Mouse (Mus musculus) embryonic facial prominence, embryonic 12.5 days (tissue): ENCODE data around the gene Nav2. TPM values are rescaled to one million over a fixed set of nuclear protein-coding genes. Genes with fewer than 3 reads are reported as not detected.

ENCODE experiments used
- ATAC-seq: fragments of 200-750 bp; cut with Nextera tagmentation; 2 replicates; pipeline ENCODE4 v1.8.0; 2017; ENCODE audit not compliant: insufficient number of reproducible peaks, insufficient read depth, low FRiP score, low TSS enrichment
- H3K27ac ChIP-seq: fragments of 300-500 bp; sonication (generic); 2 replicates; pipeline ENCODE4 v1.5.1; 2016; ENCODE audit warnings: mild to moderate bottlenecking
- H3K27me3 ChIP-seq: fragments of 300-500 bp; sonication (generic); 2 replicates; pipeline ENCODE4 v1.6.1; 2016; ENCODE audit warnings: mild to moderate bottlenecking, moderate library complexity
- H3K36me3 ChIP-seq: fragments of 300-500 bp; sonication (generic); 2 replicates; pipeline ENCODE4 v1.6.1; 2016; ENCODE audit warnings: mild to moderate bottlenecking
- H3K4me1 ChIP-seq: fragments of 300-500 bp; sonication (generic); 2 replicates; pipeline ENCODE4 v1.6.1; 2016
- H3K4me2 ChIP-seq: fragments of 300-500 bp; sonication (generic); replicated peaks from 2 replicates; pipeline ENCODE4 v1.6.1; 2016; ENCODE audit warnings: mild to moderate bottlenecking, moderate library complexity
- H3K4me3 ChIP-seq: fragments of 300-500 bp; sonication (generic); 2 replicates; pipeline ENCODE4 v1.5.1; 2016; ENCODE audit warnings: mild to moderate bottlenecking
- H3K9ac ChIP-seq: fragments of 300-500 bp; sonication (generic); 2 replicates; pipeline ENCODE4 v1.6.1; 2016; ENCODE audit warnings: mild to moderate bottlenecking, moderate library complexity
- H3K9me3 ChIP-seq: fragments of 300-500 bp; sonication (generic); 2 replicates; pipeline ENCODE4 v1.6.1; 2016; ENCODE audit warnings: mild to moderate bottlenecking, moderate library complexity
- WGBS: fragments of 180-500 bp; shearing (Covaris S2); methylation state at CpG from one replicate; pipeline ENCODE4 v1.1.7; 2016; 5-methylcytosine and 5-hydroxymethylcytosine counted together
- polyA plus RNA-seq: library from polyadenylated mRNA; unstranded; fragments of >200 nt; fragmentation: Nextera tagmentation; extraction: Ambion mirVana; gene quantifications from 2 replicates; pipeline ENCODE4 v1.2.1, GENCODE M21; 2016

The Nav2 gene
- polyA plus RNA-seq, 1 experiment from 2014 or later: 14.2 TPM

DNA sequence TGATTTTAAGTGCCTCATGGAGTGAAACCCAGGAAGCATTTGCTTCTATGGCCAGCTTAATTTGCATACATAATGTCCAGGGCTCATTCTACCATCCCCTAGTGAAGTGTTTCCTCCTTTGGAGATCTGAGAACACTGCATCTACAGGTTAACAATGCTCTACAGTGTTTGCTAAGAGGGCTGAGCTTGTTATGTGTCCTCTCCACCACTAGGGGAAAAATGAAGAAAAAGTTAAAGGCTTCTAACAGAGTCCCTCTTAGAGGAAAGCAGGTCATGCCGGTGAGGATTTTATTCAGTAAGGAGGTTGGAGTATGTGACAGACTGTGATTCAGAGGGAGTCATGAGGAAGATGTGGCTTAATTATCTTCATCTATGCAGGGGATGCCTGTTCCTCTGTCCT lies 103.5 kb downstream of the Nav2 start:
- no peaks in the 10 kb centered on the region for H3K9me3 ChIP-seq
- H3K27ac ChIP-seq: no peak overlapping the region
- no peak for ATAC-seq
- WGBS: 59% methylated on average over 1 of the region's 1 CpGs
- H3K4me1 ChIP-seq: peaks cover 5% of the 10 kb centered on the region; the same call in 1 of the 2 replicates
- H3K36me3 ChIP-seq: no peaks in the 10 kb centered on the region
- no peak overlapping the region for H3K4me2 ChIP-seq
- H3K4me3 ChIP-seq: no peak overlapping the region
- H3K9ac ChIP-seq: no peak overlapping the region
- H3K27me3 ChIP-seq: no peaks in the 10 kb centered on the region

DNA sequence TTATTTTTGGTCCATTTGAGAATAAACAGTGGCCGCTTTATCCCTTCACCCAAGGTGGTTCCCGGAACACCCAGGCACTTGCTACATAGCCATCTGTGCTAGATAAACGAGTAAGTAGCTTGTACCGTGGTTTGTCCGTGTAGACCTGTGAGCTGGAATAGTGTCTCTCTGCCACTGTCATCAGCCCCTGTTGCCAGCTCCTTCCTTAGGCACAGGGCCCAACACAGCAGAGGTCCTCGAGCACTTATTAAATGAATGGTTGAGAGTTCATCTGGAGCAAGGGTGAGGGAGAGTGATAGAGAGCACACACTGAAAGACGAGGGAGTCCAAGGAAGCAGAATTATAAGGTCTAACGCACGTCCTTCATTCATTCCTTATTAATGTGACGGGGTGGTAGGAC lies 106.0 kb downstream of the Nav2 start:
- no peak overlapping the region for H3K4me3 ChIP-seq
- no peaks in the 10 kb centered on the region for H3K9me3 ChIP-seq
- WGBS: 89% methylated on average over 10 of the region's 10 CpGs
- H3K4me2 ChIP-seq: no peak overlapping the region
- H3K9ac ChIP-seq: no peak overlapping the region
- no peaks in the 10 kb centered on the region for H3K27me3 ChIP-seq
- no peaks in the 10 kb centered on the region for H3K4me1 ChIP-seq
- H3K36me3 ChIP-seq: no peaks in the 10 kb centered on the region
- H3K27ac ChIP-seq: no peak overlapping the region
- ATAC-seq: no peak

DNA sequence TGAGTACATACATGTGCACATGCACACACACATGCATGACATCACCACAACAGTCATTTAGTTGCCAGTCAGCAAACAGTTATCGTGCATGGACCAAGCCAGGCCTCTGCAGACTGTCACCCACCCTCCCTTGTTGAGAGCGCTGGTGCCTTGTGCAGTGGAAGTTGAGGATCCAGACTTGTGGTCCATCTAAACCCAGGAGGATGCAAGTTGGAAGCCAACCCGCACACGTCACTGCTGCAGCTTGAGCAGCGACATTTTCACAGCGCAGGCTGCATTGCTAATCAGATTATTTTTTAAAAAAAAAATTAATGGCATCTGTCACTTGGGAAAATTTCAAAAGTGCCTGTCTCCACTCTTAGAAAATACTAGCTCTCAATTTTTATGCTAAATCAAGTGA lies 106.8 kb downstream of the Nav2 start:
- Histone ChIP-seq H3K4me2 (no peak overlapping the region), H3K9ac (no peak overlapping the region), H3K4me3 (no peak overlapping the region), H3K27ac (no peak overlapping the region), H3K4me1 (no peaks in the 10 kb centered on the region), H3K36me3 (no peaks in the 10 kb centered on the region), H3K27me3 (no peaks in the 10 kb centered on the region), H3K9me3 (no peaks in the 10 kb centered on the region)
- 90% methylated on average over 6 of the region's 6 CpGs for WGBS
- no peak for ATAC-seq

DNA sequence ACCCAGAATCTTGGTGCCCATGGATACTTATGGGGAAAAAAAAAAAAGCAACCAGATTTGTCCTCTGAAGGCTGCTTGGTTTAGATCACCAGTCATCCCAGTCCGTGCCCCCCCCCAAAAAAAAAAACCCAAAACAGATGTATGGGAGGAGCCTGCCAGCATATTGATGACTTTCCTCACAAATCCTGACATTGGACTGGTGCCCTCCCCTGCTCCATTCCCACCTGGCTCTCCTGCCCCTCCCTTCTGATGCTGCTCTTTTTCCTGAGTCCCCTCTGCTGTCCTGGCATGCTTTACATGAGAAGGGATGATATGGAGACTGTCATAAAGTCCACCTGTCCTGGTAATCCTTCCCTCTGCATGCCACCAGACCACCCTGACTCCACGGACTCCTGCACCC lies 107.6 kb downstream of the Nav2 start:
- Histone ChIP-seq H3K9me3 (no peaks in the 10 kb centered on the region), H3K27me3 (no peaks in the 10 kb centered on the region), H3K36me3 (no peaks in the 10 kb centered on the region), H3K4me1 (no peaks in the 10 kb centered on the region), H3K9ac (no peak overlapping the region), H3K4me2 (no peak overlapping the region), H3K27ac (no peak overlapping the region), H3K4me3 (no peak overlapping the region)
- ATAC-seq: no peak
- 61% methylated on average over 2 of the region's 2 CpGs for WGBS

DNA sequence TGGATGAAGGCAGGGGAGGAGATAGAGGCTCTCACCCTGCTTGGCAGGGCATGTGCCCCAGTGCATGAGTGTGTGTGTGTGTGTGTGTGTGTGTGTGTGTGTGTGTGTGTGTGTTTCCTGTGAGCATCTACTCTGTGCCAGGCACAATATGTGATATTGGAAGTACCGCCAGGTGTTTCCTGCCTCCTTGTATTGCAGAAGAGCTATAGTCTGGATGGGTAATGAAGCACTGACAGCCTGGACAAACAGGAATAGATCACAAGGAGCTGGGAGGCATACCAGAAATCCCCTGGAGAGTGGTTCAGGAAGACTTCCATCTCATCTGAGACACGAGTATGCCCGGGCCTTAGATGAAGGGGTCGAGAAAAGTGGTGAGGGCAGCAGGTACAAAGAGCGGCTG lies 109.3 kb downstream of the Nav2 start:
- Histone ChIP-seq H3K4me1 (no peaks in the 10 kb centered on the region), H3K36me3 (no peaks in the 10 kb centered on the region), H3K9me3 (no peaks in the 10 kb centered on the region), H3K4me2 (no peak overlapping the region), H3K4me3 (no peak overlapping the region), H3K27me3 (no peaks in the 10 kb centered on the region), H3K27ac (no peak overlapping the region), H3K9ac (no peak overlapping the region)
- WGBS: 80% methylated on average over 5 of the region's 5 CpGs
- no peak for ATAC-seq

DNA sequence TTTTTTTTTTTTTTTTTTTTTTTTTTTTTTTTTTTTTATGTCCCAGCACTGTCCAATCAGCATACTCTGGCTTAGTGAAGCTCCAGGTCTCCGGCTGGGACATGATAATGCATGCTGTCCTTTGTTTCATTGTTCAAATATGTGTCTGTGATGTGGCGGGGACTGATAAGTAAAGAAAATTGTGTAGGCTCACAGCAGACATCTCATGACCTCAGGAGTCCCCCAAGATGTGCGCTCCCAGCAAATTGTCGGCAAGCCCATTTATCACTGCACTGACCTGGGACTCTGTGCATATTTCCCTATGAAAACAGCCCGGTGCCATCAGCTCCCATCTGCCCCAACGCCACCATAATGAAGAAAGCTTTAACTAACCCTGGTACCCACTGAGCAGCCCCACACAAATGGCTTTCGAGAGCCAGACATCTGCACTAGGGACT lies 110.0 kb downstream of the Nav2 start:
- WGBS: 69% methylated on average over 7 of the region's 7 CpGs
- Histone ChIP-seq H3K27ac (no peak overlapping the region), H3K4me1 (no peaks in the 10 kb centered on the region), H3K9me3 (no peaks in the 10 kb centered on the region), H3K4me3 (no peak overlapping the region), H3K9ac (no peak overlapping the region), H3K4me2 (no peak overlapping the region), H3K27me3 (no peaks in the 10 kb centered on the region), H3K36me3 (no peaks in the 10 kb centered on the region)
- no peak for ATAC-seq

DNA sequence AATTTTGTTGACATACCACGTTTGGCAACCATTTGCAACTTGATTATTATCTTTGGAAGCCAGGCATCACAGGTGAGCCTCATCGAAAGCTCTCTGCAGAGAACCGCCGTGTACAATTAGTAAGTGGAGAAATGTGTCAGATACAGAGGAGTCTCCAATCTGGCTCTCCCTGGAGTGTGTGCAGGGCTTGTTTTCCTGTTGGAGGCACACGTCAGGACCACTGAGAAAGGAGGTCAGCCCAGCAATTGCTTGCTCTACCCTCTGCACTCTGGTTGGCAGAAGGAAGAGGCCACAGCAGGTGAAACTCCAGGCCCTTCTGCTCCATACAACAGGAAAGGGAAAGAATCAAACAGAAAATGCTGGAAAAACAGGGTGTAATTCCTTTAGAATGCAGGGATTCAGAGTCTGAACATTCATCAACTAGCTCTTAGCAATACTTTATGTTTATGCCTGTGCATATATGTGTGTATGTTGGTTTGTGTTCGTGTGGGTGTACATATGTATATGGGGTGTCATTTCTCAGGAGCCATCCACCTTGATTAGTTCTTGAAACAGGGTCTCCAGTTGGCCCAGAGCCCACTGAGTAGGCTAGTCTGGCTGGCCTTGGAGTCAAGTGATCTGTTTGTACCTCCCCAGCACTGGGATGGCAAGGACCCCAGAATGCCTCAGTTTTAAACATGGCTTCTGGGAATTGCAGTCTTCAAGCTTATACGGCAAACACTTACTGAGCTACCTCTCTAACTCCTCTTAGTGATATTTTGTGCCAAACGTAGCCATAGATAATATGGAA lies 116.7 kb downstream of the Nav2 start:
- Histone ChIP-seq H3K9me3 (no peaks in the 10 kb centered on the region), H3K27ac (no peak overlapping the region), H3K27me3 (no peaks in the 10 kb centered on the region), H3K9ac (no peak overlapping the region), H3K36me3 (no peaks in the 10 kb centered on the region), H3K4me1 (no peaks in the 10 kb centered on the region), H3K4me3 (no peak overlapping the region), H3K4me2 (no peak overlapping the region)
- ATAC-seq: no peak
- WGBS: 74% methylated on average over 8 of the region's 8 CpGs

DNA sequence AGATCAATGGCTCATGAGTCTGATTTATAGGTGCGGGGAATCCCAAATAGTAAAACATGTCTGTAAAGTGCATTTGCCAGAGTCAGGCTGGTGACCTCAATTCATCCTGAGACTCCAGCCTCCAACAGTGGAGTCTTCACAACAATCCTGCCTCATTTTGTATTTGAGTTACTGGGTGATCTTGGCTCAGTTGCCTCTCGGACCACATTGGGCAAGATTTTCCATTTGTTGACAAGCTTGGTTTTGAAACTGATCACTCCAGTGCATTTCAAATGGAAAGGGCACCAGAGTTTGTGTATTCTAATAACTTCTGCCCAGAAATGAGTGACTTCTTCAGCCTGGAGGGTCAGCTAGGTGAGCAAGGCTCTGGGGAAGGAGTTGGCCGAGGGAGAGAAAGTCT lies 117.5 kb downstream of the Nav2 start:
- WGBS: 86% methylated on average over 3 of the region's 3 CpGs
- no peaks in the 10 kb centered on the region for H3K27me3 ChIP-seq
- H3K4me3 ChIP-seq: no peak overlapping the region
- no peak overlapping the region for H3K9ac ChIP-seq
- H3K27ac ChIP-seq: no peak overlapping the region
- H3K9me3 ChIP-seq: no peaks in the 10 kb centered on the region
- ATAC-seq: no peak
- H3K36me3 ChIP-seq: no peaks in the 10 kb centered on the region
- no peaks in the 10 kb centered on the region for H3K4me1 ChIP-seq
- no peak overlapping the region for H3K4me2 ChIP-seq

DNA sequence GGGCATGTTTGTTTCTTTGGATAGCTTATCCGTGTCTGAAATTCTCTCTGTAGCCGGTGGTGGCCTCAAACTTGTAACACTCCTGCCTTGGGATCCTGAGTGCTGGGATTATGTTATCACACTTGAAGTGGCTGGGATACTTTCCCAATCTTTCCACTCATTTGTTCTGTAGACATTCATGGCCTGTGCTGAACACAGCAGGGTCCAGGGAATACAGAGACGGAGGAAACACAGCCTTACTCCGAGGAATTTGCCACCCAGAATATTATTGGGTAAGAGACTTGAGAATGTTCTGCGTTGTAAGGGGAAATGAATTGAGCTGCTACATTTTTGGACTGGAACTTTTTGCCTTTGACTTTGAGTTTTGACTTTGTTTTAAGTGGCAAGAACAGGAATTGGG lies 118.0 kb downstream of the Nav2 start:
- H3K4me3 ChIP-seq: no peak overlapping the region
- H3K27ac ChIP-seq: no peak overlapping the region
- no peaks in the 10 kb centered on the region for H3K4me1 ChIP-seq
- H3K4me2 ChIP-seq: no peak overlapping the region
- H3K9ac ChIP-seq: no peak overlapping the region
- no peaks in the 10 kb centered on the region for H3K36me3 ChIP-seq
- H3K9me3 ChIP-seq: no peaks in the 10 kb centered on the region
- 66% methylated on average over 5 of the region's 5 CpGs for WGBS
- no peaks in the 10 kb centered on the region for H3K27me3 ChIP-seq
- ATAC-seq: no peak

DNA sequence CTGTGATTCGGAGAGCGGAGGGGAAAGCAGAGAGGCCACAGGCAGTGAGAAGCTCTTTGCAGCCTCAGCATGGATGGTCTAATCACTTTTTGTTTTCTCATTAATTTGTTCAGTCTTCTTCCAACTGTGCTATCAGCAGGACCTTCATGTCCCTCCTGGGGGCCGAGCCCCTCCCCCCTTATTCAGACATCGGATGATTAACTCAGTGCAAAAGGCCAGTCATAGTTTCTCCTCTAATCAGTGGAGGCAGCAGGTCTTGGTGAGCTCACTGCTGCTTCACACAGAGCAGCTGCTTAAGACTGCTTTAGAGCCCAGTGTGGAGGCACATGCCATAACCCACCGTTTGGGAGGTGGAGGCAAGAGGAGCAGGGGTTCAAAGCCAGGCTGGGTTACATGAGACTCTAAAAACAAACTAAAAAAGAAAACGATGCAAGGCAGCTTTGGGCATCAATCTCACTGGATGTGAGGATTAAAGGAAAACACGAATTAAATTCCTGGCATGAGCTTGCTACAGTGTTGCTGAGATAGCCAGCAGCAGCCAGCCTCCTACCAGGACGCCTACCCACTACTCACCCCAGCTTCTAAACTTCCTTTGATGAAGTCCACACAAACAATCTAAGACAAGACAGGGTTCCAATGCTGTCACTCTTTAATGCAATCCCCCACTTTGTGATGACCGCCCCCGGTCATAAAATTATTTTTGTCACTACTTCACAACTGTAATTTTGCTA lies 120.9 kb downstream of the Nav2 start:
- Histone ChIP-seq H3K27ac (no peak overlapping the region), H3K9me3 (no peaks in the 10 kb centered on the region), H3K36me3 (no peaks in the 10 kb centered on the region), H3K4me2 (no peak overlapping the region), H3K4me3 (no peak overlapping the region), H3K4me1 (no peaks in the 10 kb centered on the region), H3K27me3 (no peaks in the 10 kb centered on the region), H3K9ac (no peak overlapping the region)
- ATAC-seq: 0 out of 2 replicates have a peak, but pooled peaks have one; percentile 56
- 42% methylated on average over 10 of the region's 10 CpGs for WGBS

DNA sequence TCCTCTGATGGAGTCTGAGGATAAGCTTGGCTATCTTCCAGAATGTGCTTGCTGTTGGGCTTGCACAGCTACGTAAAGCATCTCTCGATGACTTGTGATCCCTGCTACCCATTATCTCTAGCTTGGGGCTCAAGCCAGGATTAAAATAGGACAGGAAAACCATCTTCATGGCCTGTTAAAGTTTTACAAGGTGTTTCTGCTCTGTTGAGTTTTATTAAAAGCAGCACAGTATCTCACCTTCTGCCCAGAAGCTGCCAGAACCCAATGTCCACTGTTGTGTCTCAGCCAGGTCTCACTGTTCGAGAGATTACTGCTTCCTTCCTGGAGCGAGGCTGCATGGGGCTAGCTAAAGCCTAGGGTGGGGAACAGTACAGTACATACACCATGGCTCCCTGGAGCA lies 123.7 kb downstream of the Nav2 start:
- Histone ChIP-seq H3K27ac (no peak overlapping the region), H3K4me3 (no peak overlapping the region), H3K9me3 (no peaks in the 10 kb centered on the region), H3K27me3 (no peaks in the 10 kb centered on the region), H3K4me1 (no peaks in the 10 kb centered on the region), H3K36me3 (no peaks in the 10 kb centered on the region), H3K4me2 (no peak overlapping the region), H3K9ac (no peak overlapping the region)
- 87% methylated on average over 4 of the region's 4 CpGs for WGBS
- no peak for ATAC-seq

DNA sequence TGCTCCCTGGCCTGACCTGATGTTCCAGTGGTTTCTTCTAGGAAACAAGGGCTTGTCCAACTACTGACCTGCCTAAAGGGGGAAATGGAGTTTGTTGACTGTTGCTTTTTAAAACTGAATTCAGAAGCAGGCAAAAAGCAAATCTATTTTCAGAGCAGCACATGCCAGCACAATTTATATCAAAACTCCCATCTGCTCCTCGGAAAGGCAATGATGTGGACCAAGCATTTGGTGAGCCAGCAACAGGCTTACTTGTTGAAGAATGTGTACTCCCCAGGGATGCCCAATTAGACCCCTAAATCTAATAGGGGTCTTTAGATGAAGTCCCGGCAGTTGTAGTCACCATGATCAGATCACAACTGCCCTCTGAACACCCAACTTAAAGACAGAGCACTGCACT lies 125.7 kb downstream of the Nav2 start:
- Histone ChIP-seq H3K4me1 (no peaks in the 10 kb centered on the region), H3K4me2 (no peak overlapping the region), H3K27ac (no peak overlapping the region), H3K9me3 (no peaks in the 10 kb centered on the region), H3K36me3 (no peaks in the 10 kb centered on the region), H3K27me3 (no peaks in the 10 kb centered on the region), H3K4me3 (no peak overlapping the region), H3K9ac (no peak overlapping the region)
- WGBS: 78% methylated on average over 2 of the region's 2 CpGs
- no peak for ATAC-seq
